Mouse (Mus musculus) CD8-positive naive resting alpha-beta T cell, adult 2 months (primary cell): ENCODE results near the gene Hrk.

Experiments used
- DNase-seq, 2 experiments: peaks; one replicate each; pipeline ENCODE4 v3.0.0; 2022; ENCODE audit warnings: low read depth in 2 of 2, low spot score in 2 of 2

Gene Hrk

DNA sequence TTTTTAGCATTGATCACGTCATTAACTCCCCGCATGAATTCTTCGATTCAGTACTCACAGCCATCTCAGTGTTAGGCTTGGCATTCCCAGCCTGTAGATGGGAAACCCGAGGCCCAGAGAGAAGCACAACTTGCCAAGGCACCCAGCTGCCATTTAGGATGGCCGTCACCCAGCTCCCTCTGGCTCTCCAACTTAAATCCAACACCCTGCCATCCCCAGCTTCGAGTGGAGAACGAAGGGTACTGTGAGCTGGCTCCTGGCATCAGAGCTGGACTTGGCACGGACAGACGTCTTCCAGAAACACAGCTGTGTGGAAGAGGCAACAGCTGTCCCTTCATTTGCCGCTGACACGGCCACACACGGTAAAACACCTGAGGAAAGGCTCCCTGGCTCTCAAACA is at the start of gene Hrk:
Hrk (plus strand) TSS at position 68 of the 400 bp plus-strand sequence.
- no peak for DNase-seq

DNA sequence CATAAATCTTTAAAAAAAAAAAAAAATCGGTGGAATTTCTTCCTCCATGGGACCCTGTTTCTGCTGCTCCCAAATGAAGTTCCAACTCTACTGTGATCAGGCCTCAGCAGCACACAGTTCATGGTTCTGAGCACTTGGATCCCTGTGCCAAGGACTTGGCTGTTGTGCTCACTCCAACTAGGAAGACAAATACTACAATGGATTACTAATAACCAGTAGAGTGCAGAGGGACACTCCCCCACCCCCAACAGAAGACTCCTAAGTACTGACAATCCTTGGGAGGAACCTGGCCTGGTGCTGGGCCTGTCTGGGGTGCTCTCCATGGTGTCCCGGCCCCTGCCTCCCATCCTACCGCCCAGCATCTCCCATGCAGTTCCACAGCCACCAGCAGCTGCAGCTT is 46.1 kb upstream of the Hrk start:
- no peak for DNase-seq

DNA sequence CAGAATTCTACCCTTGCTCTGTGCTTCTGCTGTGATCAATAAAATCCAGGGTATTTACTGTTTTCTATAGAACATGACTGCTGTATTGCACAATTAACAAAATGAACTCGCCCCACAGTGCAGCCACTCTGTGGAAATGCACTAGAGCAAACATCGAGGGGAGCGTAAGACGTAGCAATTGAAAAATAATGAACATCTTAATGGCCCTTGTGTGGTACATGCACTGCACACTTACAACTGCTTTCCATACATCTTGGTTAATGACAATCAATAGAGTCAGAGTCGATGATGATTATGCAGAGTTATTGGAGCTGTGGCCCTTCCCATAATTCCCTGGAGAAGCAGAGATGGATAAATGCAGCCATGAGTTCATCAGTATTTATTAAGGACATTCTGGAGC is 45.5 kb upstream of the Hrk start:
- no peak for DNase-seq

GRCm38 (mm10) chr5:118120670-118121069 is 43.8 kb upstream of the Hrk start:
- DNase-seq = no peak

DNA sequence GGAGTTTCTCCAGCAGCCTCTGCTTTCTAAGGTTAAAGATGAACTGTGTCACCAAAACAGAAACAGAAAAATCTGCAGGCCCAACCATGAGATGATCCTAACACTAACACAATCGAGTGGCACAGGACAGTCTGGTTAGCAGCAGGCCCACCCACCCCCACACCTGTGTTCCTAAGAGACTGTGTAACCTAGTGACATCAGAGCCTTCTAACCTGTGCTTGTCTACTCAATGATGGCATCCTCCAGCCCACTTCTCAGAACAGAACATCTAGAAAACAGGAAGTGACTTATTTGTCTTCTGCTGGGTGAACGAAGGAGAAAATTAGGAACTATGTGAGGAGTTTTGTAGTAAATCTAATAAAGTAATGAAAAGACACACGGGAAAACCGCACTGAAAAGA is 42.5 kb upstream of the Hrk start:
- DNase-seq = no peak

GRCm38 (mm10) chr5:118123096-118123495 is 41.4 kb upstream of the Hrk start:
- no peak for DNase-seq

DNA sequence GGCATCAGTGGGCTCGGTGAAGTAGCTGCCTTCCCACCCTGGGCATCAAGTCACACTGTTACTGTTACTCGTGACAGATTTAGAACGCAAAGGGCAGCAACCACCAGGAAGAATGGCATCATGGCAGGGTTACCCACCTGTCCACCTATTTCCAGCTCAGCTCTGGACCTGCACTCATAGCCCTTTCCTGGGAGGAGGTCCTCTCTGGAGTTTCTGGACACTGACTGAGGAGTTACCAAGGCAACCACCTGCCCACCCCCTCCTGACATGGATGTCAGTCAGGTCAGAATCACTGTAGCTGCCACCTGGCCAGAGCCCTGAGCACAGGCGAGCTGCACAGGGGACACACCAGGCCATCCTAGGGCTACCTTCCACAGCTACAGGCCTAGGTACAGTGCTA is 37.8 kb upstream of the Hrk start:
- DNase-seq = no peak

DNA sequence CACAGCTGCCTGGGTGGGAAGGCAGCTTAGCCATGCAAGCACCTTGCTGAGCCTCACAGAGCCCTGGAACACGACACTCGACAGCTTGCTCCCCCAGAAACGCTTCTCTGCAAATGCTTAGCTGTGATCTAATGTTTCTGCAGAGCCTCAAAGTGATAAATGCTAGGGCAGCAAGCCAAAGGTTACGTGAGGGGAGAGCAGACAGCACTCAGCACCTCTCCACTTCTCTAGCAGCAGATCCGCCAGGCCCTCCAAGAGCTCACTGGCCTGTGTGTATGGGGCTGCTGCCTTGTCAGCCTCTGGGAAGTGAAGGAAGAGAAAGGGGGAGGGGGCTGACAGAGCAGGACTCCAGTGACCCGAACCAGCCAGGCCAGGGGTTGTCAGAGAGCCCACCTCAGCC is 36.2 kb upstream of the Hrk start:
- DNase-seq = no peak

DNA sequence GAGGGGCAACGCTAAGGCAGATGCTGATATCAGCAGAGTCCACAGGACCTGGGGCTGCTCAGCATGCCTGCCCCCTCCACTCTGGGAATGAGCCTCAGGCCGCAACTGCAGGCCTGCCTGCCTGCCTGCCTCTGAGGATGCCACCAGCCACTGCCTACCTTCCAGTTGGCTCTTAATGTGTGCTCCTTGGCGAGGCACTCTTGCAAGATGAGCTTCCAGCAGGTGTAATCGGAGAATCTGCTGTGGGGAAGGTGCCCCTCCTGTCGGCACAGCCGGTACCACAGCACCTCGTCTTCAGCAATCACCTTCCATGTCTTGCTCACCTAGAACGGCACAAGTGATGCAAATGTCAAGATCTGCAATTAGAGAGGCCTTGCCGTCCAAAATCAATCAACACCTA is 35.8 kb upstream of the Hrk start:
- DNase-seq = no peak

GRCm38 (mm10) chr5:118136391-118136790 is 28.1 kb upstream of the Hrk start:
- no peak for DNase-seq

DNA sequence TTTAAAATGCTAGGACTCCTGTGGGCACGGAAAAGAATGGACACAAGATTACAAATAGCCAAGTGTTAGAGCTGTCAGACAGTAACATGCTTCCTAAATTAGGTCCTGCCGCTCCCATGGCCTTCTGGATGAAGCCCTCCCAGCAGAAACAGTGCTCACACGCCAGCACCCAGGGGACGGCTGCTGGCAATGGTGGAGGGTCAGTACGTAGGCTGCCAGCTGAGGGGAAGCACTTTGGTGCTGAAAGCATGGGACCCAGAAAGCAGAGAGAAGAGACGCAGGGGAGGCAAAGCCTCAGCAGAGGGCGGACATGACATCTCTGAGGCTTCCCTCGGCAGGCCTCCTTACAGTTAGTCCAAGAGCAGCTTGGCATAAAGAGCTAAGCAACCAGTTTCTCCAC is 24.8 kb upstream of the Hrk start:
- no peak for DNase-seq

DNA sequence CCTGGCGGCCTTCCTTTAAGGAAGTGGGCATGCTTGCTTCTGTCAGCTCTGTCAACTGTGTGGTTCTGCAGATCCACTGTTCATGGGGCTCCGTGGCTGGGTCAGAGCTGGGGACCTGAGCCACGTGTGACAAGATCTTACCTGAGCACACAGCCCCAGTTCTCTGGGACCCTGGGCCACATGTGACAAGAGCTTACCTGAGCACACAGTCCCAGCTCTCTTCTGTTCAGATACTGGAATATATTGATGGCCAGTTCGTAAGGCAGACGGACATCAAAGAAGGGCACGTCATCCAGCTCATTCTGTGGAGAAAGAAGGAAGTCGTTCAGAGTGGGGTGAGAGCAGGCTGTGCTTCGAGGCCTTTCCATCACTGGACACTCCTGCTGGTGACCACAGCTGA is 22.0 kb upstream of the Hrk start:
- DNase-seq = no peak

DNA sequence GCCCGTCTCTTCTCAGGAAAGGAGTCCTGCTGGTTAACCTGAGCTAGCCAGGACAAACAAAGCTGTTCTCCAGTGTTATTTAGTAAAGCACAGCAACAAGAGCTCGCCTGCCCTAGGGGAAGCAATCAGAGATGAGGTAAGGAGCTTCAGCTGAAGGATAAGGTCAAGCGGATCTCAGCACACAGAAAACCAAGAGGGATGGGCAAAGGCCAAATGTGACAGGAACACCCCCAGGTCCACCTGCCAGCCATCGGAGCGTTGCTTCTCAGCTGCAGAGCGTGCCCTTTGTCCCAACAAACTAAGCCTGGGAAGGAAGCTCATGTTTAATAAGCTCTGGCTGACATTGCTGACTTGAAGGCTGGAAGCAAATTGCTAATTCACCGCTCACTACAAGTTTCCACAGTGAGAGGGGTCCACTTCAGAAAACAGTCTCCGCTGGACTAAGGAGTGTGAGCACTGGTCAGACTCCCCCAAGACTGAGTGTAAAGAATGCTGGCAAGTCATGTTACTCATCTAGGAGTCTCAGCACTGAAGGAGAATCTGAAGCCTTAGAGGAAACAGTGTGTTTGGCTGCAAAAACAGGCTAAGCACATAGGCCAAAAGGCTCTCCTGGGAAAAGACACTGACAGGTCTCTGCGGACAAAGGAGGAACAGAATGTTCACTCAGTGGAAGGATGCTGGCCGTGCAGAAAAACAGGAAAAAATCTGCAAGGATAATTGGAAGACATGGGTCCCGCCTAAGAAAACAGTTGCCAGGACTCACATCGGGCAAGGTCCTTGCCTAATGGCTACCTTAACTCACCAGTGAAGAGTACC is 21.0 kb upstream of the Hrk start:
- no peak for DNase-seq

DNA sequence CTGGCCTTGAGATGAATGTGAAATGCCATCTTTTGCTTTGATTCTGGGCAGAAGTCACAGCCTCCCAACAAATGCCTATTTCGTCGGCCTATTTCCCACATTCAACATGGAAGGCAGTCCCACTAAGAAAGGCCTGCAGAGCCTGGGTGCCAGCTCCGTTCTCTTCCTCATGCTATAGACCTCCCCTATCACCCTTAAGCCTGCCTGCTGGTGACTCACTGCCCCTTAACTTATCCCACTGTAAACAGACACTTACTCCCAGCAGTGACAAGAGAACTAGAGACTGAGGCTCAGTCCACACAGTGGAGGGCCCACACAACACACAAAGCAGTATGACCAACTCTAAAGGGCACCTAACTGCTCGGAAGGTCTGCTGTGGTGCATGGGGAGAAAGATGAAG is 20.1 kb upstream of the Hrk start:
- DNase-seq = no peak

- no peak for DNase-seq
Observed at GRCm38 (mm10) chr5:118144770-118145169, 19.7 kb upstream of the Hrk start.

GRCm38 (mm10) chr5:118145458-118145857 is 19.0 kb upstream of the Hrk start:
- no peak for DNase-seq

- no peak for DNase-seq
Observed at GRCm38 (mm10) chr5:118145999-118146679, 18.3 kb upstream of the Hrk start.

- no peak for DNase-seq
Observed at GRCm38 (mm10) chr5:118147264-118147663, 17.2 kb upstream of the Hrk start.

DNA sequence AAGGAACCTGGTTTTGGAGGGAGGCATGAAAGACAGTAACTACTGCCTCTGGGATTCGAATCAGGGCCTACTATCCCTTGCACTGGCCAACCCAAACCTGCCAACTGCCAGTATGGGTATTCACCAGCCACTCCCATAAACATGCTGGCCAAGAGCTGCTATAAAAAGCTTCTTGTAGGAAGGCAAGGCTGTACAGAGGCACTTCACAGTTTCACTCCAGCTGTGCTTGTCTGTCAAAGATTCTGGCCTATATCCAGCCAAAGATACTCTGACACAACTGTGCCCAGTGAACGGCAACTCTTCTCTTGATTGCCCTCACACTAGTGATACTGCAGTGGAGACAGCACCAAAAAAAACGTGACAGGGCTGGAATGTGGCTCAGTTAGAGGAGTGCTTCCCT is 14.7 kb upstream of the Hrk start:
- DNase-seq = no peak

DNA sequence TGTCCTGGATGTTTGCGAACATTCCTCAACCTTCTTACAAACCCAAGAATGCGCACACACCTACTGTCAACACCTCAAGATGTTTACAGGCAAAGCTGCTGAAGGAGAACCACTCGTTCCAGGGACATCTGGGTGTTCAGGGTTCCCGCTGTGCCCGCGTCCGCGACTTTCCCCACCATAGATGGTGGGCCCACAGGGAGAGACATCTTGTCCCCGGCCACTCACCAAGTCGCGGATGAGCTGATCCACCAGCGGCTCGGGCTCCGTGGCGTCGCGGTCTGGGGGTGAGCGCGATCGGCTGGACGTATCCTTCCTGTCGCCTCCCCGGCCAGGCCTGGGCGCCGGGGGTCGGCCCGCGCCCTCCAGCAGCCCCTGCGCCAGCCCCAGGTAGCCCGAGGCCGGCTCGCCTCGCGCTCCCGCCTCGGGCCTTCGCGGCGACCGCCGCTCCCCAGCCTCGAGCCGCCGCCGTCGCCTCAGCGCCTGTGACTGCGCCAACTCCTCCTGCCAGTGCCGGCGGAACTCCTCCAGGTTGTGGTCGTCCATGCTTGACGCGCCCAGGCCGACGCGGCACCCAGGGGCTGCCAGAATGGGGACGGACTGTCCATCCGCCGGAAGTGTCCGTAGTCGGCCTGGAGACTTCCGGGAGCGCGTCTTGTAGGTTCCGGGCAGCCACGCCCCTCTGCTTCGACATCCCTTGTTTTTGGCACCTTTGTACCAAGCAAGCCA is 9.4 kb upstream of the Hrk start, which contains the start of gene Fbxw8:
Fbxw8 (minus strand) TSS at position 626 of the 726 bp plus-strand sequence.
- DNase-seq = peak; percentile 23 to 32

DNA sequence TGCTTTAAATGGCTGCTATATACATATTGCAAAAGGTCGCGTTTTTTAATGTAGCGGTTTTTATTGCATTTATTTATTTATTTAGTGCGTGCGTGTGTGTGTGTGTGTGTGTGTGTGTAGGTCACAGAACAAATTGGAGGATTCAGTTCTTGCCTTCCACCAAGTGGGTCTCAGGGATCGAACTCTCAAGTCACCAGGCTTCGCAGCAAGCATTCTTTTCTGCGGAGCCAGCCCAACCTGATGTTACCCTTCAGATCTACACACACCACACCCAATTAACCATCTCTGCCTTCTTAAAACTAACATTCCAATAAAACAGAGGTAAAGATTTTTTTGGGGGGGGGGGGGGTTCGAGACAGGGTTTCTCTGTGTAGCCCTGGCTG is 8.9 kb upstream of the Hrk start:
- DNase-seq = no peak

DNA sequence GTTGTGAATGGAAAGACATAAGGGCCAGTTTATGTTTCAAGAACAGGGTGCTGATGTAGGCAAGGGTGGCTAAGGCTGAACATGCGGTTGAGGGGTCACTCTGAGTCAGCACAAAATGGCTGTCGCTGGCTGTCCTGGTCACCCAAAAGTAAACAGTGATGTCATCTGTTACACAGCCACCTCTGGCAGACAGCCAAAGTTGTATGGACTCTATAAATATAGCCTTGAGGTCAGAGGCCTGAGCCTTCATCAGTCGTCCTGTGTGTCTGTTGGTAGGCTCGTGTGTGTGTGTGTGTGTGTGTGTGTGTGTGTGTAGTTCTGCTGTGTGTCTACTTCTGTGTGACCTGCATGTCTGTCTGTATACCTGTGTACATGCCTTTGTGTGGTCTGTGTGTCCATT is 7.5 kb upstream of the Hrk start:
- DNase-seq = no peak
